Mouse (Mus musculus) olfactory bulb, adult 2 months (tissue): Measurements from ENCODE around the gene Fitm2.

Source experiments
- CTCF ChIP-seq: fragments of 200-500 bp; IDR thresholded peaks from 2 replicates; pipeline ENCODE4 v1.5.1; 2012; ENCODE audit warnings: low read depth, mild to moderate bottlenecking, low read length, moderate library complexity; ENCODE audit not compliant: insufficient read depth
- POLR2A ChIP-seq: fragments of 200-500 bp; IDR thresholded peaks from 2 replicates; pipeline ENCODE4 v1.6.1; 2012; ENCODE audit warnings: mild to moderate bottlenecking, low read depth, low read length, moderate library complexity; ENCODE audit not compliant: insufficient read depth

- no peak for TF ChIP-seq CTCF
- no peak for TF ChIP-seq POLR2A
Measured at GRCm38 (mm10) chr2:163458539-163459265, 13.7 kb downstream of the Fitm2 start.
